Mouse (Mus musculus) mesoderm, embryonic 11.5 days (tissue): ENCODE data around the gene Stam2.

Experiments used
- DNase-seq: peaks from one replicate; pipeline ENCODE4 v3.0.0-alpha.2; 2012; ENCODE audit warnings: low read depth, low spot score

Gene Stam2

DNA sequence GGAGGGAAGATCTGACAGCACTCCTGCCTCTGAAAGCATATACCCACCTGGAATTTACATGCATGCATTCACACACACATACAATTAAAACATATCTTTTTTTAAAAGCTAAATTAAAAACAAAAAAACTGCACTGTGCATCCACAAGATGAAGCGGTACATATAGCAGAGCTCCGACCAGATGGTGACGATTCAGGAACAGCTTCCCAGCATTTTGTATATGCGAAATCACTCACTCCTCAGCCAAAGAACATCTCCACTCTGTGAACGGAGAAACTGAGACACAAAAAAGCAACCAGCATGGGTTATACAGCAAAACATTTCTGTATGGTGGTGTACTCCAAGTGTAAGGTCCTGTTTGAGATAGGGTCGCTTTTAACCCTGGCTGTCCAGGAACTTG, 11.2 kb downstream of the Stam2 start:
- no peak for DNase-seq

DNA sequence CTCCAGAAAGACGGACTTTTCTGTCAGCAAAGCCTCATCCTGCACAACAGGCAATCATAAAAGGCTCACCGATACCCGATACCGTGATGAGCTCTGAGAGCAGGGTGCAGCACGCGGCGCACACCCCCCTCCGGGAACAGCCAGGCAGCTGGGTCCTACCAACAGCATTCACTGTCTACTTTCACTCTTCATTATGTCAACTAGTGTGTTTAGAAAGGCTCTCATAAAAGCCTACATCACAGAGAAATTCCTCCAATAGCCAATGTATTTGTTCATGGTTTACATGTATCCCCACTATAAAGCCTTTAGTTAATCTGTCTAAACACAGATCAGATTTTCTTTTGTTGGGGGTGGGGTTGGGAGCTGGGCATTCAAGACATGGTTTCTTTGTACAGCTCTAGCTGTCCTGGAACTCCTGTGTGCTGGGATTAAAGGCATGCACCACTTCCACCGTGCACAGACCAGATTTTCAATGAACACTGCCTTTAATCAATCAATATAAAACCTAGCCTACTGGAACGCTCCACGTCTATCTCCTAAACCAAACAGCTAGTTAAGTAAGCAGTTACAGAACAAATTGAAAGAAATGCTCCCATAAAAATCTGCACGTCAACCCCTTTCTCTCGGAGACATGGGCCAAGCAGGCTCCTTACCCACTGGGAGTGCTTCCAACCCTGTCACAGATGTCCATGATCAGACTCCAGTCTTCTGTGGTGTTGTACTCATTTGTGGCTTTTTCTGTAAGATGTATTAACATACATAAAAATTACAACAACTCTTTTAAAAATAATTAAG, 21.7 kb downstream of the Stam2 start:
- DNase-seq = peak; percentile 9

GRCm38 (mm10) chr2:52717076-52717475, 25.0 kb downstream of the Stam2 start:
- no peak for DNase-seq

GRCm38 (mm10) chr2:52715538-52715937, 26.5 kb downstream of the Stam2 start:
- no peak for DNase-seq

DNA sequence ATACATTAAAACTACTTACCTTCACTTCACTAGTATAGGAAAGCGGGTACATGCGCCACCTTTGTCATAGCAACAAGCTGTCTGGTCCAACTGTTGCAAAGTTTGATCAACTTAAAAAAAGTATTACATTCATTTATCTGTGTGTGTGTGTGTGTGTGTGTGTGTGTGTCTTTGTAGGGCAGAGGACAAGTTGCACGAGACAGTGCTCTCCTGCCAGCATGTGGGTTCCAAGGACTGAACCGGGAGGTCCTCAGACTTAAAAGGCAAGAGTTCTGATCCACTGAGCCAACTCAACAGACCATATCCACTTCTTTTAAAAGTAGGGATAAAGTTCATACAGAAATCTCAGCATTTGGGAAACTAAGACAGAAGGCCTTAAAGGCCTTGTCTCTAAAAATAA, 28.0 kb downstream of the Stam2 start:
- no peak for DNase-seq

- DNase-seq = no peak
These were observed 31.3 kb downstream of the Stam2 start for GRCm38 (mm10) chr2:52710804-52711203.

- no peak for DNase-seq
These were observed 32.7 kb downstream of the Stam2 start for GRCm38 (mm10) chr2:52709417-52709816.

DNA sequence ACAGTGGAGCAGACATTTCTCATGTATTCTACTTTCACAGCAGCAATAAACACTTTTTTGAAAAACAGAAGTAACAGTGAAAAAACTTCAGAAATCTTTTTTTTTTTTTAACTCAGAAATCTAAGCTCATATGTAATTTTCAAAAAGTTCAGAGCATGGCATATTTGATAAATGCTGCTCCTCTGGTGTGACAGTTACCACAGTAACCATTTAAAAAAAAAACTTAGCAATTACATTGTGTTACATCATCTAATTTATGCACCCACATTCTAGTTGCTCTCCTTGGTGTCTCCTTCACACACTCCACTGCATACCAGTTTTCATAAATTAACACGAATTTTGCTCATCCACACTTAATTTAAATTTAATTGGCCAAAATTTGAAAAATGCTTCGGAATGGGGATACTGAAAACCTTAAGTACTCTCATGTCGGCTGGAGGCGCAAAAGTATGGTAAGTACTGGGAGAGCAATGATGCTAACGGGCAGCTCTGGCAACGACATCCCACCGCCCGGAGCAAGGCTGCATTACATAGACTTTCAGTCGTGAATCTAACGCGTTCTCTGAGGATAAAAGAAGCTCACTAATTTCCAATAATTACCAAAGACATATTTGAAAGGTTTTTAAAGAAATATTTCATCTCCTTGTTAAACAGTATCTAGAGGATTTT, 40.6 kb downstream of the Stam2 start:
- no peak for DNase-seq

DNA sequence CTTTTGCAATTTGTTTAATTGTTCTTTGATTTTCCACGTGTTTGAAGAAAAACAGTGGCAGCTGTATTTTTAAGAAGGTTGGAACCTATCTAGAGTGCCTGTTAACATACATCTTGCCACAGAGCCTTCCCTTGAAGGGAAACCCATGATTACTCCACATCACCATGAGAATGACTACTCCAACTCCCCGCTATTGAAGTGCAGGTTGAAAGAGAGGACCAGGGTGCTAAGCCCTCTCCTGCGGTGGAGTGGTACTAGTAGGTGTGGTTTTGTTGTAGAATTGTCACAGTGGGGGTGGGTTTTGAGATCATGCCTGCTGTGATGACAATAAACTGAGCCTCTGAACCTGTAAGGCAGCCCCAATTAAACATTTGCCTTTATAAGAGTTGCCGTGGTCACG, 41.7 kb downstream of the Stam2 start:
- no peak for DNase-seq

DNA sequence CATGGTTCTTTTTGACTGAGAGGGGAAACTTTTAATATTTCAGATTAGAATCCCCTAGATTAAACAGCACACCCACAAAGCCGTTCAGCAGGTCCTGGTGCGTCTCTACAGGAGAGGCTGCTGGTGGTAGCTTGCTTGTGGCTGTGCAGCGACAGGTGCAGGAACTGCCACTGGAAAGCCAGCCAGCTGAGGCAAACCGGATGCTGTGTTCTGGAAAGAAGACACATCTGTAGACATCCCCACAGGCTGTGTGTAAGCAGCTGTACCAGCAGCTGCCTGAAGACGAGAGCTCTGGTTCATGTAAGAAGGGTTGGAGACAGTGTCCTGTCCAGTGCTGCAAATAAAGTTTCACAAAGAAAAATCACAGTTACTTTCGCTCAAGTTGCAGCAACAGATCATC, 47.5 kb downstream of the Stam2 start:
- DNase-seq = no peak

- DNase-seq = no peak
These were observed 50.3 kb downstream of the Stam2 start for GRCm38 (mm10) chr2:52691745-52692144.

DNA sequence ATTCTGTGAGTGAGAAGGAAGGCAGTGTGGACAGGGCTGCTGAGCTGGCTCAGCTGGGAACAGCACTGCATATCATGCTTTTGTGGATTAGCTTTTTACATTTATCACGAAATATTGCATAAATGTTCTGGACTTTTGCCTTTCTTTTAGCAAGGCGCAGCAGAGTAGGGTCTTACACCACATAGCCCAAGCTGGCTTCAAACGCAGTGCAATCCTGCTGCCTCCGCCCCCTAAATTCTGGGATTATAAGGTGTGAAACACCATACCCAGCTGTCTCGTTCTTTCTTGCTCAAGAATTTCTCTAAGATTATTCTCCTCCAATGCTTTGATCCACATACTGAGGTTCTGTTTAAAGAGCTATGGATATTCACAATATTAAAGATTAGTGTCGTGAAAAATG, 55.5 kb downstream of the Stam2 start:
- no peak for DNase-seq

- no peak for DNase-seq
These were observed 64.5 kb downstream of the Stam2 start for GRCm38 (mm10) chr2:52677589-52677988.

- DNase-seq = no peak
These were observed 65.2 kb downstream of the Stam2 start for GRCm38 (mm10) chr2:52676913-52677303.

GRCm38 (mm10) chr2:52676023-52676912, 65.8 kb downstream of the Stam2 start, which contains the start of gene Cacnb4:
TSS of gene Cacnb4 (minus strand) at chr2:52676831.
- peak; percentile 69 for DNase-seq

- DNase-seq = peak; percentile 17
These were observed 66.6 kb downstream of the Stam2 start for GRCm38 (mm10) chr2:52675278-52675987.

- DNase-seq = peak; percentile 41
These were observed 67.2 kb downstream of the Stam2 start for GRCm38 (mm10) chr2:52674886-52675277.

GRCm38 (mm10) chr2:52673172-52673571, 68.9 kb downstream of the Stam2 start:
- DNase-seq = no peak

DNA sequence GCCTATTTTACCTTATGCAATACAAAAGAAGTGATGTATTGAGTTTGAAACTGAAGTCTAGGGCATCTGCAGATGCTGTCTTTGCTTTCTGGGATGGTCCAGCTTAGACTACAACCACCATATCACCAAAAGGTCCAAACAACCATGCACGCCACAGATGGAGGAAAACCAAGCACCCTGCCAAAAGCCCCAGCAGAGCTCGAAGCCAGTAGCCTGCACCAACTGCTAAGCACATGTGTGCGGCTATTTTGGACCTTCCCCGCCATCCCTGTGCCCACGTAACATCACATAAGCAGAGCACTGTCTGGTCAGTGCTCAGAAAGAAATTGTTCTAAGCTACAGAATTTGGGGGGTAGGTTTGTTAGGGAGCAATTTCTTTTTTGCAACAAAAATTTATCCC, 71.3 kb downstream of the Stam2 start:
- no peak for DNase-seq

DNA sequence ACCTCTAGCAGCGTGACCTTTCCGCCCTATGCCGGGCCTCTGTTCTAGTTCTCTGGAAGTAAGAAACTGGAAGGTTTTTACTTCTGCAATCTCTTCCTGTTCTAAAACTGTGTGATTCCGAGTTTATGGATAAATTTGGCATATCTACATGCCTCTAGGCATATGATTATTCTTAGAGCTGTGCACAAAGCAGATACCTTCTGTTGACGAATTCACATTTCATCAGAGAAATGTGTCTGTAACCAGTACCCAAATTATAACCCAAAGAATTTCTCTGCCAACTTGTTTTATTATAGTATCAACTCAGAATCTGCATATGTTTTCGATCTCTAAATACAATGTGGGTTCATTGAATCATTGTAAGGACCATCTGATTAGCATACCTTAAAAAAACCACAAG, 73.6 kb downstream of the Stam2 start:
- DNase-seq = no peak

DNA sequence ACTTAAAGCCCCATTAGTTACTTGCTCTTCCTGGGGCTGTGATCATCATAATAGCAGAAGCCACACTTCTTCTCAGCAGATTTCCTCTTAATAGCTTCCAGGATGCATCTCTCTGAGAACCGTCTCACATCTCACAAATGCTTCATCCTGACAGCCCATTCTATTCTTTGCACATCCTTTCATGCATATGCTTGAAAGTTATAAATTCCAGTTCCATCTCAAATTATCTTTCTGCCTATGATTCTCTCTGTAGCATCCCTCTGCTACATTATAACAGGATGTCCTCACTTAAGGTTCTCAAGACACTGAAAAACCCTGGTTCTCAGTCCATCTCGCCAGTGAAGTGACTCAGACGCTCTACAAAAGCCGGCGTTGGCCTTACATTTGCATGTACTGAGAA, 85.4 kb downstream of the Stam2 start:
- DNase-seq = no peak

- no peak for DNase-seq
These were observed 87.5 kb downstream of the Stam2 start for GRCm38 (mm10) chr2:52654541-52654940.
